Mouse (Mus musculus) spleen, adult 2 months (tissue): Measurements from ENCODE around the gene Gm5134. TPM values are rescaled to one million over a fixed set of nuclear protein-coding genes. Genes with fewer than 3 reads are reported as not detected.
A peak's percentile ranks its signal among the peaks of the same experiment; 100 is the strongest.

Experiments used
- DNase-seq, 2 experiments: peaks; one replicate each; pipeline versions ENCODE4 v3.0.0 to v3.0.0-alpha.2; 2012 to 2021; ENCODE audit warnings: low spot score in 2 of 2, low read depth in 1 of 2
- H3K27ac ChIP-seq: fragments of 200-500 bp; 2 replicates; pipeline ENCODE4 v1.5.1; 2012; ENCODE audit warnings: low read length, inconsistent platforms; ENCODE audit not compliant: insufficient read depth
- H3K27me3 ChIP-seq: fragments of 200-500 bp; 2 replicates; pipeline ENCODE4 v1.6.1; 2012; ENCODE audit warnings: mild to moderate bottlenecking, moderate library complexity, low read length, inconsistent platforms; ENCODE audit not compliant: control insufficient read depth, insufficient read depth
- H3K36me3 ChIP-seq: fragments of 200-500 bp; 2 replicates; pipeline ENCODE4 v1.6.1; 2012; ENCODE audit warnings: mild to moderate bottlenecking, low read length, inconsistent platforms; ENCODE audit not compliant: control insufficient read depth, insufficient read depth
- H3K4me1 ChIP-seq: fragments of 200-500 bp; 2 replicates; pipeline ENCODE4 v1.6.1; 2011; ENCODE audit warnings: inconsistent platforms; ENCODE audit not compliant: control insufficient read depth, insufficient read depth, insufficient read length
- H3K4me3 ChIP-seq: fragments of 200-500 bp; 2 replicates; pipeline ENCODE4 v1.5.1; 2011; ENCODE audit warnings: mild to moderate bottlenecking, inconsistent platforms; ENCODE audit not compliant: insufficient read depth, insufficient read length; ENCODE audit errors: extremely low read depth
- CTCF ChIP-seq: fragments of 200-500 bp; IDR thresholded peaks from 2 replicates; pipeline ENCODE4 v1.5.1; 2011; ENCODE audit warnings: mild to moderate bottlenecking, inconsistent platforms; ENCODE audit not compliant: insufficient read depth, insufficient read length, insufficient replicate concordance; ENCODE audit errors: extremely low read depth
- POLR2A ChIP-seq: fragments of 200-500 bp; IDR thresholded peaks from 2 replicates; pipeline ENCODE4 v1.6.1; 2011; ENCODE audit warnings: low read depth, low read length, inconsistent platforms
- WGBS: fragments of 180-500 bp; shearing (Covaris S2); methylation state at CpG from one replicate; pipeline ENCODE4 v1.1.7; 2018; 5-methylcytosine and 5-hydroxymethylcytosine counted together
- polyA plus RNA-seq: library from polyadenylated mRNA; depleted of rRNA; stranded (reverse); fragments of >200 nt; gene quantifications from 2 replicates; pipeline ENCODE4 v1.2.3, GENCODE M21; 2012

Gene Gm5134
- polyA plus RNA-seq, 1 experiment: 1.2 TPM

DNA sequence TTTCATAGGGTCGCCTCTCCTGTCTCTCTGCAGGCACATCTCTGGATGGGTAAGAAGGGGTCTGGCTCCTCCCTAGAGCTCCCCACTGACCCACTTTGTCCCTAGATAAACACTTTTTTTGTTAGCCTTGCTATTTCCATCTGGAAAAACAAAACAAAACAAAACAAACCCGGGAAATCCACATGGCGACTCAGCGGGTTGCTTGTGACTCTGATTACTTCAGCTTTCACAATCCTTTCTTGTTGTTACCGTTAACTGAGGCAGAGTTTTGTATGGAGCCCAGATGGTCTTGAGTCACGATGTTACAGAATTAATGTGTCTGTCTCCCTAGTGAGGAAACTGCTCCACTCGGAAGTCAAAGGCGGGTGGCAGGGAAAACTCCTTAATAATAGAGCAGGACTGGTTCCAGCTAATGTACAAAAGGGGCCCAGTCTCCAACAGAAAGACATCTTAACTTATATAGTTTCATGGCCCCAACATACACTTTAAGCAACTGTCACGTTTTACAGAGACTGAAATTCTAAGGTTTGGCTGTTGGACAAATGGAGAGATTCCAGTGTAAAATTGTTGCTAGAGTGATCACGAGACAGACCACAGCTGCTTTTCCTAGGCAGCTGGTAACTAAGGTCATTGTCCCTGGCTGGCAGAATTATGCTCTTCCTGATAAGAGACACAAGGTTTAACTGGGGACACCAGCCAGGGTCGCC, 10.1 kb upstream of the Gm5134 start:
- no peaks in the 10 kb centered on the region for H3K36me3 ChIP-seq
- 73% methylated on average over 11 of the region's 11 CpGs for WGBS
- H3K4me3 ChIP-seq: no peak overlapping the region
- peaks cover 8% of the 10 kb centered on the region; the same call in 1 of the 2 replicates for H3K4me1 ChIP-seq
- H3K27ac ChIP-seq: no peak overlapping the region
- TF ChIP-seq CTCF (no peak), POLR2A (no peak)
- no peak for DNase-seq
- H3K27me3 ChIP-seq: no peaks in the 10 kb centered on the region

DNA sequence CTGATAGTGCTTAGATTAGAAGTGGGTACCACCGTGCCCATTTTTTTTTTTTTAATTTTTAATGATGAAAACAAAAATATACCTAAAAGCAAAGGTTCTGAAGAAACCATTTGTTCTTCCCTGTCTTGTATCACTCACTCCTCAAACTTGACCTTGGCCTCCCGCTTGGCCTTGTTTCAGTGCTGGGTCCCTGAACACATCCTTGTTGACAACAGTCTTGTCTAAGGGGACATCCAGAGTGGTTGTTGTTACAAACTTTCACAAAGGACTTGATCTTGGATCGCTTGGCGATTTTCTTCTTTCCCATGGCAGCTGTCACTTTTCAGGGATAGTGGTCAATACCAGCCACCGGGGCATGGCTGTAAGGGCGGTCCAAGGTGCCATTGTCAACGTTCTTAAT, 9.1 kb upstream of the Gm5134 start:
- TF ChIP-seq CTCF (no peak), POLR2A (no peak)
- DNase-seq: no peak
- peaks cover 6% of the 10 kb centered on the region; the same call in 1 of the 2 replicates for H3K4me1 ChIP-seq
- WGBS: 92% methylated on average over 7 of the region's 7 CpGs
- no peak overlapping the region for H3K4me3 ChIP-seq
- no peaks in the 10 kb centered on the region for H3K36me3 ChIP-seq
- H3K27me3 ChIP-seq: no peaks in the 10 kb centered on the region
- H3K27ac ChIP-seq: no peak overlapping the region

- Histone ChIP-seq H3K4me1 (peaks cover 6% of the 10 kb centered on the region; the same call in 1 of the 2 replicates), H3K36me3 (no peaks in the 10 kb centered on the region), H3K4me3 (no peak overlapping the region), H3K27ac (no peak overlapping the region), H3K27me3 (no peaks in the 10 kb centered on the region)
- DNase-seq: no peak
- WGBS: 77% methylated on average over 7 of the region's 7 CpGs
- TF ChIP-seq CTCF: no peak
- TF ChIP-seq POLR2A: no peak
Observed at GRCm38 (mm10) chr10:75945896-75946295, 8.4 kb upstream of the Gm5134 start.

DNA sequence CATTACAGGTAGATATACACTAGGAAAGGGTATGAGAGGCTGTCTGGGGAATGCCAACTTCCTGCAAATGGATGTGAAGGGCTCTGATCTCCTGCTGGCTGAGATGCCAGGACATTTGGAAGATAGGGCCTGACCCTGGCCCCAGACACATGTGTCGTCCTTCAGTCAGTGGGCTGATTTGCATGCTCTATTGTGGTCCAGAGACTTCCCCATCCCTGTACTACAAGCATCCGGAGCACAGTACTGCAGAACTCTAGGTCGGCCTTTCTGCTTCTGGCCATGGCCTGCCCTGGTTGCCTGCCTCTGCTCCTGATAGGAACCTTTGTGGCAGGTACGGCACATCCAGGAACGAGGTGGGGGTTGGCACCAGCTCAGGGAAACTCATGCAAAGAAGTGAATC, 6.2 kb upstream of the Gm5134 start:
- H3K27ac ChIP-seq: peak overlapping the region; percentile 81

GRCm38 (mm10) chr10:75949053-75950045, 5.0 kb upstream of the Gm5134 start:
- Histone ChIP-seq H3K36me3 (no peaks in the 10 kb centered on the region), H3K4me3 (peak overlapping the region; percentile 48), H3K27ac (peak overlapping the region; percentile 81), H3K4me1 (peaks cover 6% of the 10 kb centered on the region; the same call in 1 of the 2 replicates), H3K27me3 (no peaks in the 10 kb centered on the region)
- 45% methylated on average over 22 of the region's 22 CpGs for WGBS
- TF ChIP-seq CTCF: no peak
- TF ChIP-seq POLR2A: no peak
- DNase-seq: peak; percentile 60 to 75

More for the DNA sequence above, 6.2 kb upstream of the Gm5134 start:
- H3K4me1 ChIP-seq: peaks cover 6% of the 10 kb centered on the region; the same call in 1 of the 2 replicates
- 39% methylated on average over 5 of the region's 5 CpGs for WGBS
- no peaks in the 10 kb centered on the region for H3K27me3 ChIP-seq
- no peak; the same call in 1 of the 2 replicates for TF ChIP-seq POLR2A
- TF ChIP-seq CTCF: no peak
- H3K36me3 ChIP-seq: no peaks in the 10 kb centered on the region
- DNase-seq: peak in 1 of 2 experiments; percentile 49
- peak overlapping the region; percentile 63 for H3K4me3 ChIP-seq

GRCm38 (mm10) chr10:75950791-75951210, 3.5 kb upstream of the Gm5134 start:
- H3K27me3 ChIP-seq: no peaks in the 10 kb centered on the region
- peak in 1 of 2 experiments; percentile 55 for DNase-seq
- no peaks in the 10 kb centered on the region for H3K36me3 ChIP-seq
- 8% methylated on average over 23 of the region's 23 CpGs for WGBS
- TF ChIP-seq POLR2A (no peak), CTCF (no peak)
- peaks cover 8% of the 10 kb centered on the region; the same call in 1 of the 2 replicates for H3K4me1 ChIP-seq
- peak overlapping the region; percentile 48 for H3K4me3 ChIP-seq
- H3K27ac ChIP-seq: peak overlapping the region; percentile 58
